Mouse (Mus musculus) mouse embryonic stem cell (cell line): ENCODE measurements around the gene Rabgap1l.

Source experiments
- in situ Hi-C, 2 experiments: fragments of 300-500 bp; cut with MboI; formaldehyde crosslinking; loops; 1 replicate in 1 of 2; 3 replicates in 1 of 2; pipeline ENCODE4 v1.14.3; 2019 to 2020; ENCODE audit warnings: low sequenced_read_pairs in 2 of 2, low pct_unique_long_range_greater_than_20kb in 1 of 2, mixed read lengths in 1 of 2; ENCODE audit not compliant: unreplicated experiment in 1 of 2

Rabgap1l gene

GRCm38 (mm10) chr1:160259884-160260283 lies 533.1 kb downstream of the Rabgap1l start:
- in situ Hi-C loops, result no loop called here

DNA sequence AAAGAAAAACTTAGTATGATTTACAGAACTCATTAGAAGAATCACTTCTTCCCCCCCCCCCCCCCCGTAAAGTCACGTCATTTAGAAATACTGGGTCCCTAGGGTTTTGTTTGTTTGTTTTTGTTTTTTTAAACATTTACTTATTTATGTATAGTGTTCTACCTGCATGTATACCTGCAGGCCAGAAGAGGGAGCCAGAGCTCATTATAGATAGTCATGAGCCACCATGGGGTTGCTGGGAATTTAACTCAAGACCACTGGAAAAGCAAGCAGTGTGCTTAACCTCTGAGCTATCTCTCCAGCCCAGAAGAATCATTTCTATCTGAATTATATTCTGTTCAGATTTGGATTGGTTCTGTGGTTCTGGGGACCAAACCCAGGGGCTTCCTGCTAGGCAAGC lies 539.9 kb downstream of the Rabgap1l start:
- in situ Hi-C loops, result no loop called here

DNA sequence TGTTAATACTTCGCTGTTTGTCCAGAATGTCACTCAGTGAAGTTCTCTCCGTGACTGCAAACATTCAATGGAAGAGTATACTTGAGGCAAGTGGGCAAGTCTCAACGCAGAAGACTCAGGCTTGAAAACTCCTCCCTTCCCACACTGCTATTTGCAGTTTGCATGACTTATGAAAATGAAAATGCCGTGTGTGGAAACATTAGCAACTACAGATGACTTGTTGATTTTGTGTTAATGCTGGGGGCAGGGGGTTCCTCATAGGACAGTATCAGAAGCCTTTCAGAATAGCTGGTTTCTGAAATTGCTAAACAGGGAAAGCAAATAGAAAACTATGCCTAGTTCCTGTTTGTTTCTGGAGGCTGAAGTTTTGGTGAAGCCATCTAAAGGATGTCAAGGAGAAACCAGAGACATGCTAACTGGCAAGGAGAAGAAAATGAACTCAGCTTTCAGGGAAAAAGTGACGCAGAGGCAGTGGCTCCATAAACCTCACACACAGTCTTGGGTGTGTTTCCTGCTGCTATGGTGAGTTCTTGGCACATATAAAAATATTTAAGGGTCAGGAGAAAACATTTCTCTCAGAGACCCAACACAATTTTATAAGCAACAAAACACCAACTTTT lies 541.5 kb downstream of the Rabgap1l start:
- in situ Hi-C loops, result no loop called here

DNA sequence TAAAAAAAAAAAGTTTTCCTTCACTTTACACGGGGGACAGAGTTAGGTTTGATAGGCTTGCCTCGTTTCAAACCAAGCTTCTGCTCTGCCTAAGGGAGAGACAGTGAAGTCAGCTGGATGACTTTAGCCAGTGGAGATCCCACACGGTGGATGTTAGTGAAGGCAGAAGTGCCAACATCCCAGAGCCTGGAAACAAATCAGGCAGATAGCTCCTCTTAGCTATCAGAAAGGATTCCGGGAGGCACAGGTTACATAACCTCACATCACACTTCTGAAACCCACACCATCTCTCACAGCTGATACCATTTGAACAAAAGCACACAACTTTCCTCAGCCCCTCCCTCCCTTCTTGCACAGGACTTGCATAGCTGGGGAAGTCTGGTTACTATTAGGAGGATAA lies 542.2 kb downstream of the Rabgap1l start:
- in situ Hi-C loops, result no loop called here

DNA sequence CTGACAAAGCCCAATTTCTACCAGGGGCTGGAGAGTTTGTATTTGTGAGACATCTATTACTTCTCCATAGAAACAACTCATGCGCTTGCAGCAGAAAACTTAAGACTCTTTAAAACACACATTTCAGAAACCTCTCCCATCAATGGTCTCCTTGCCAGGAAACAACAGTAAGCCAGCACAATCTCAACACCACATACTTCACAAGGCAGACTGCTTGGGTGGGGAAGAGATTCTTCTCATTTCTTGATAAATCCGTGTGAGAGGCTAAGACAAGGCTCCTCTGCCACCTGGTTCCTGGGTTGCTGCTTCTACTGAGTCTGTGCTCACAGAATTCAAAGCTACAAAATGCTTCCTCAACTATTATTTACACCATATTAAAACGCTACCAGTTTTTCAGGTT lies 543.2 kb downstream of the Rabgap1l start:
- in situ Hi-C loops, result loop anchor here in 1 of 2 experiments (25.0 kb wide), 1 partner anchor 463 kb away; no protein-coding TSS in a partner anchor

GRCm38 (mm10) chr1:160247473-160247872 lies 545.5 kb downstream of the Rabgap1l start:
- in situ Hi-C loops, result loop anchor here in 1 of 2 experiments (25.0 kb wide), 1 partner anchor 465 kb away; no protein-coding TSS in a partner anchor

DNA sequence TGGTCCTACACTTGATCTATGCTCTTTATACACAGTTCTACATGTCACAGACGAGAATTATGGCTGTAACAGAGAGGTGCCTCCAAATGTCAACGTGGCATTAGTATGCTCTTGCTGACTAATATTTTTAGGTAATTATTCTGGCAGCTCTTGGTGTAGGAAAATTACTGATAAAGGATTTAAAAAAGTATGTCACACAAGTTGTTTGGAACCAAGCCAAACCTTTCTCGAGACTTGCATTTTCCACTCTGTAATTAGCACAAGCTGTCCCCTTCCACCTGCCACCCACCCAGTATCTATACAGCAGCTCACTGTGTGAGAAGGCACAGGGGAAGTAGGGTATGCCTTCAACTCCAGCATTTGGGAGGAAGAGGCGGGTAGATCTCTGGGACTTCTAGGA lies 546.2 kb downstream of the Rabgap1l start:
- in situ Hi-C loops, result loop anchor here in 1 of 2 experiments (25.0 kb wide), 1 partner anchor 465 kb away; no protein-coding TSS in a partner anchor

- in situ Hi-C loops, result loop anchor here in 1 of 2 experiments (25.0 kb wide), 1 partner anchor 466 kb away; no protein-coding TSS in a partner anchor
Measured at GRCm38 (mm10) chr1:160245954-160246353, 547.1 kb downstream of the Rabgap1l start.

DNA sequence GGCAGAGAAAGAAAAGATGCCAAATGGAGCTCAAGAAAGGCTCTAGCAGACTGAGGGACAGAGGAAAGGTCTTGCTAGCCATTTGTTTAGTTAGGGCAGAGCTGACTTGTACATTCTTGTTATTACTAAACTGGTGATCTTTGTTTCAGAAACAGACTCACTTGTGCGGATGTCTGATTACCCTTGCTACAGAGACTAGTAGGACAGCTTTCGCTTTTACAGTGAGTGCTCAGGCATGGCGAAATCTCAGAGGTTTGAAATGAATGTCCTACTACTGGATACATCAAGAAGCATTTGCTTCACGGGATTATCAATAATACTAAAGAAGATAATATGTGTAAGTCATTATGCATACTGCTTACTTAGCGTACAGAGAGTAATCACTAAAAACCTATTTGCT lies 548.3 kb downstream of the Rabgap1l start:
- in situ Hi-C loops, result loop anchor here in 1 of 2 experiments (25.0 kb wide), 1 partner anchor 468 kb away; no protein-coding TSS in a partner anchor

DNA sequence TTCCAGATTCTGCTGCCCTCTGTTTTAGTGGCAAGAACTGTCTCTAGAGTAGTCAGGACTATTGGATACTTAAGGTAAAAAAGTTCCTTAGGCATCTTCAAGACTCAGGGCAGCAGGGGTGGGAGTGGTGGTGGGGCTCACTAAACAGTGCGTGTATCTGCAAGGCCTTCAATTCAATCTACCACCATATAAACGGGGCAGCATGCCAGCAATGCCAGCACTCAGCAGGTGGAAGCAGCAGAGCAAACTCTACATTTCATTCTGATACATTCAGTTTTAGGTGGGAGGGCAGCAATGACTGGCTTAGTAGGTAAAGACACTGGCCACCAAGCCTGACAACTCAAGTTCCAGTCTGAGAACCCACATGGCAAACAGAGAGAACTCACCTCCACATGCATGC lies 552.9 kb downstream of the Rabgap1l start:
- in situ Hi-C loops, result loop anchor here in 1 of 2 experiments (25.0 kb wide), 1 partner anchor 472 kb away; no protein-coding TSS in a partner anchor

DNA sequence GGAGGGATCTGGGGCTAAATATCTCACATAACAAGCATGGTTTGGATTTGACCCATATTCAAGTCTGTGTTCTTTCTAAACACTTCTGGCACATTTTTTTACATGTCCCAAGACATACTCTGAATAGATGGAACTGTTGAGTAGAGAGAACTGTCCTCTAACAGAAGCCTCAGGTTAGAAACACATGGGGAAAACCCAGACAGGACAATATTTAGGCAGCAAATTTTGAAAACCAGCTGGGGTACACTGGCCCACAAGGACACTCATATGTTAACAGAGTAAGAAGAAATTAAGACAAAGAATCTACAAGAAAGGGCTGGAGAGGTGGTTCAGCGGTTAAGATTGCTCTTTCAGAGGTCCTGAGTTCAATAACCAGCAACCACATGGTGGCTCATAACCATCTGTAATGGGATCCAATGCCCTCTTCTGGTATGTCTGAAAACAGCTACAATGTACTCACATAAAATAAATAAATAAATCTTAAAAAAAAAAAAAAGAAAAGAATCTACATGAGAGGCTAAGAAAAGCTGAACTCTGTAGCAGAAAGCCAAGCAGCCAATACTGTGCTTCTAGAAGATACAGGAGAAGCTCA lies 554.1 kb downstream of the Rabgap1l start:
- in situ Hi-C loops, result loop anchor here in 1 of 2 experiments (25.0 kb wide), 1 partner anchor 473 kb away; no protein-coding TSS in a partner anchor

DNA sequence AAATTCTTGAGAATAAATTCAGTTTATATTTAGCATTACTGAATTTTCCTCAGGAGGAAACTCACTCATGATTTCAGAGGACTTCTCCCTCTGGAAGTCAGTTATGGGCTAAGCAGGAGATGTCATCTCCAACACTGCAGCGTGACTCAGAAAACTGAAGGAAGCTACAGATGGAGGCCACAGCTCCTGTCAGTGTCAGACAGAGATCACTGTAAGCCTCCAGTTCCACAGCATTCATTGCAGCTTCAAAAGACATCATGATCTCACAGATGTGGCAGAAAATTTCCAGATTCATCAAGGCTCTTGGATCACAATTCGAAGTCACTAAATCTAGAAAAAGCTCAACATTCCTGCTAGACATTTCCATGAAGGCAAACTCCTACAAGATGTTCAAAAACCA lies 555.0 kb downstream of the Rabgap1l start:
- in situ Hi-C loops, result loop anchor here in 1 of 2 experiments (25.0 kb wide), 1 partner anchor 474 kb away; no protein-coding TSS in a partner anchor

GRCm38 (mm10) chr1:160233921-160234320 lies 559.1 kb downstream of the Rabgap1l start:
- in situ Hi-C loops, result loop anchor here in 1 of 2 experiments (25.0 kb wide), 1 partner anchor 478 kb away; no protein-coding TSS in a partner anchor

- in situ Hi-C loops, result loop anchor here in 1 of 2 experiments (25.0 kb wide), 1 partner anchor 480 kb away; no protein-coding TSS in a partner anchor
Measured at GRCm38 (mm10) chr1:160232113-160232512, 560.9 kb downstream of the Rabgap1l start.

- in situ Hi-C loops, result loop anchor here in 1 of 2 experiments (25.0 kb wide), 1 partner anchor 481 kb away; no protein-coding TSS in a partner anchor
Measured at GRCm38 (mm10) chr1:160231013-160231412, 562.0 kb downstream of the Rabgap1l start.

DNA sequence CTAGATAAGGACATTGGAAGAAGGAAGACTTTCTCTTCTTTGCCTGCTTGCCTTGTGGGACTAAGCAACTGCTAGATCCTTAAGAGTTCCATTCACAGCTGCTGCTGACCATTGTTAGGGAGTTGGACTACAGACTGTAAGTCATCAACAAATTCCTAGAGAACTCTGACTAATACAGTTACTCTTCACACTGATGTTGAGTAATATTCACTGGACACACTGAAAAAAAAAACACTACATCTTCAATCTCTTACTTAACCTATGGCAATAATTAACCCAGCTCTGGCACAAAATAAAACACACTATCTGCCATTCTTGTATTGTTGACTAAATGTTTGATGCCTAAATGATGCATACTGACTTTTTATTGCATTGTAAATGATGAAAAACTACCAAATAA lies 565.2 kb downstream of the Rabgap1l start:
- in situ Hi-C loops, result loop anchor here in 1 of 2 experiments (25.0 kb wide), 1 partner anchor 484 kb away; no protein-coding TSS in a partner anchor

- in situ Hi-C loops, result loop anchor here in 1 of 2 experiments (25.0 kb wide), 1 partner anchor 485 kb away; no protein-coding TSS in a partner anchor
Measured at GRCm38 (mm10) chr1:160227196-160227595, 565.8 kb downstream of the Rabgap1l start.

- in situ Hi-C loops, result no loop called here
Measured at GRCm38 (mm10) chr1:160224093-160224492, 568.9 kb downstream of the Rabgap1l start.

GRCm38 (mm10) chr1:160217898-160218297 lies 575.1 kb downstream of the Rabgap1l start:
- in situ Hi-C loops, result no loop called here
